Mouse (Mus musculus) lung, adult 2 months (tissue): ENCODE measurements around the gene Zfp169. TPM values are rescaled to one million over a fixed set of nuclear protein-coding genes. Genes with fewer than 3 reads are reported as not detected.
A peak's percentile ranks its signal among the peaks of the same experiment; 100 is the strongest.

Source experiments
- DNase-seq: peaks from one replicate; pipeline ENCODE4 v3.0.0; 2022
- H3K4me1 ChIP-seq: fragments of 200-500 bp; 2 replicates; pipeline ENCODE4 v1.6.1; 2011; ENCODE audit warnings: low read length; ENCODE audit not compliant: control insufficient read depth, insufficient read depth
- H3K4me3 ChIP-seq: fragments of 200-500 bp; replicated peaks from 2 replicates; pipeline ENCODE3; 2011; ENCODE audit warnings: low read depth, mild to moderate bottlenecking, control low read depth, low read length; ENCODE audit errors: extremely low read depth
- CTCF ChIP-seq: fragments of 200-500 bp; IDR thresholded peaks from 2 replicates; pipeline ENCODE4 v1.5.1; 2011; ENCODE audit warnings: mild to moderate bottlenecking, low read length, control low read depth; ENCODE audit not compliant: insufficient read depth
- POLR2A ChIP-seq: fragments of 200-500 bp; IDR thresholded peaks from 2 replicates; pipeline ENCODE4 v1.6.1; 2011; ENCODE audit warnings: low read depth, mild to moderate bottlenecking, control low read depth, low read length, borderline replicate concordance; ENCODE audit errors: extremely low read depth
- WGBS: fragments of 180-500 bp; shearing (Covaris S2); methylation state at CpG from one replicate; pipeline ENCODE4 v1.1.7; 2018; 5-methylcytosine and 5-hydroxymethylcytosine counted together
- polyA plus RNA-seq: library from polyadenylated mRNA; depleted of rRNA; stranded (reverse); fragments of >200 nt; gene quantifications from 2 replicates; pipeline ENCODE4 v1.2.3, GENCODE M21; 2012; rRNA removed

Zfp169 gene
- 7.7 and 8.9 TPM in 2 replicates for polyA plus RNA-seq

DNA sequence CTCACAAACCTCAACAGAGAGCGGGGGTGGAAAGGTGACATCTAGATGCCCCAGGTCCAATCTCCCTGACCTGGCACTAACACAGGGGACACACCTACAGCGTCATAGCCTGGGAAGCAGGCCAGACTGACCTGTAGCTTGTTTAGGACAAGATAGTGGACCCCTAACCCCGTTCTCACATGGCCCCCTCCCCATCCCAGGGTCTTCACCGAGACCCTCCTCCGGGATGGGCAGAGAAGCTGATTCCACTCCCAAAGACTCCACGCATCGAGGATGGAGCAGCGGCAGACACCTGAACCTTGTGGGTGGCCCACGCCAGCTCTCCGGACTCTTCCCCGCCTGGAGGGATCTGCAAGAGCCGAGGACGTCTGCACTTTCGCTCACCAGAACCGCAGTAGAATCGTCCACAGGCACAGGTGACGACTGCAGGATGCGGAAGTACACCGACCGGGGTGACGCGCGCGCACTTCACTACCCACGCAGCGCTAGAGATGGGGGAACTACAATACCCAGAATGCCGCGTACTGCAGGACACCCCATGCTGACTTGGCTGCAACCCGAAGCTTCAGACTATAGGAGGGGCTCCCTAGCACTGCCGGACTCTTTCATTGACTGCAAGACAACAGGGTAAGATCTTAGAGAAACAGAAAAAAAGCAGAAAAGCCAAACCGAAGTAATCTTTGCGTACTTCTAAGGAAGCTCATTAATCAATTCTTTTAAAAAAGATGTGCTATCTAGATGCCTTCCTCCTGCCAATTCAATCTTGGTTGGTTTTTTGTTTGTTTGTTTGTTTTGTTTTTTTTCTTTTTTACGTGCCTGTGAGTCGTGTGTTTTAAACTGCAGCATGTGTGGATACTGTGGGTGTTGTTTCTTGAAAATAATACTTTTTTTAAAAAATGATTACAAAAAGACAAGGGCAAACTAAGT lies at the start of gene Zfp169, which contains the start of gene A830005F24Rik:
Gene Zfp169 (minus strand): TSS at position 449 of the 927 bp plus-strand sequence.
Gene A830005F24Rik (plus strand): TSS at position 568 of the 927 bp plus-strand sequence.
- peaks cover 4% of the 10 kb centered on the region for H3K4me1 ChIP-seq
- TF ChIP-seq CTCF (no peak), POLR2A (peak; percentile 80; the same call in 1 of the 2 replicates)
- DNase-seq = peak; percentile 78
- 1% methylated on average over 34 of the region's 34 CpGs for WGBS
- peak within 1 kb of the TSS; percentile 81 for H3K4me3 ChIP-seq

DNA sequence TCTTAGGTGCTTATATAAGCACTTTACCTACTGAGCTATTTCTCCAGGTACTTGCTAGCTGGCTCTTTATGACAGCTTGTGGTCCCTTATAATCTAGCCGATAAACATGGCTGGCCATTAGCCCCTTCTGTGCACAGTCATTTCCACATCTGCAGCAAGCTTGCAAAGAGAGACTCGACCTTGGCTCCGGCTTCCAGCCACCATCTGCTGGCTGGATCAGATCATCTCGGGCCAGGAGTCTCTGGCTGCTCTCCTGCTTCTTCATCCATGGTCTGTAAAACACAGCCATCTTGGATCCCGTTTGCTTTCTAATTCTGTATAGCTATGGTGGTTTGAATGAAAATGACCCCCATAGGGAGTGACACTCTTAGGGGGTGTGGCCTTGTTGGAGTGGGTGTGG lies 49.1 kb upstream of the Zfp169 start:
- WGBS = 80% methylated on average over 5 of the region's 5 CpGs
- no peak for DNase-seq
- no peak overlapping the region for H3K4me3 ChIP-seq
- H3K4me1 ChIP-seq = 0 out of 2 replicates have a peak, but pooled peaks cover 3% of the 10 kb centered on the region
- TF ChIP-seq POLR2A (no peak), CTCF (no peak)

DNA sequence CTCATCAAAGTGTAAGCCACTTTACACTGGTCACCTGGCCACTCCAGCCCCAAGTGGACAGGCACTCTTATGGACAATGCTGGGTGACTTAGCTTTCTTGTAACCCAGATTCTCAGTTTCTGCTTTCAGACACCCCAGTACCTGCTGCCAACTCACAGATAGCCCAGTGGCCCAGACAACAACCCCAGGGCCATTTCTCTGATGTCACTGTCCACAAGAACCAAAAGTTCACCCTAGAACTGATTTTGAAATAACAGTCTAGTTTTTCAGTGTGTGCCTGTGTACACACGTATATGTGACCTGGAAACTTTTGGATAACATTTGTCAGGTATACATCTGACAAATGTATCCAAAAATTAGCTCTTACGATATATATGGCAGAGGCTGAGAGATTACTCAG lies 48.2 kb upstream of the Zfp169 start:
- no peak for DNase-seq
- Histone ChIP-seq H3K4me3 (no peak overlapping the region), H3K4me1 (0 out of 2 replicates have a peak, but pooled peaks cover 3% of the 10 kb centered on the region)
- TF ChIP-seq POLR2A (no peak), CTCF (no peak)
- WGBS = 93% methylated on average over 2 of the region's 2 CpGs

DNA sequence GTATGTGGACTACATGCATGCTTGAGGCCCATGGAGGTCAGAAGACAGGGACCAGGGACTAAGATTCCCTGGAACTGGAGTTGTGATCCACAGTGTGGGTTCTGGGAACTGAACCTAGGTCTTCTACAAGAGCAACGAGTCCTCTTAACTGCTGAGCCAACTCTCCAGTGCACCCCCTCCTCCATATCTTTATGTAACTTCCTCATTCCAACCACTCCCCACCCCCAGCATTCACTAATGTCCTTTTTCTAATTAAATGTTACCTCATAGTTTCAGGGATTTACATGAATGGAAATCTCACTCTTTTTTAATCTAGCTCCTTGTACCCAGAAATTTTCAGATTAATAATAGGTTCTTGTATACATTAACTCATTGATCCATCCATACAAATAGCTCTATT lies 42.7 kb upstream of the Zfp169 start:
- 54% methylated on average over 1 of the region's 1 CpGs for WGBS
- no peak for DNase-seq

DNA sequence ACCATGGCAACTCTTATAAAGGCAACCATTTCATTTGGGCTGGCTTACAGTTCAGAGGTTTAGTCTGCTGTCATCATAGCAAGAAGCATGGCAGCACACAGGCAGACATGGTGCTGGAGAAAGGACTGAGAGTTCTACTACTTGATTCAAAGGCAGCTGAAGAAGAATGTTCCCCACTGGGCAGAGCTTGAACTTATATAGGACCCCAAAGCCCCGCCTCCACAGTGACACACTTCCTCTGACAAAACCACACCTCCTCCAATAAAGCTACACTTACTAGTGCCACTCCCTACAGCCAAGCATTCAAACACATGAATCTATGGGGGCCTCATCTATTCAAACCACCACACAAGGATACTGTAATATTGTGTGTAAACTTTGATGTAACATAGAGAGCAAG lies 41.3 kb upstream of the Zfp169 start:
- no peak for DNase-seq
- Histone ChIP-seq H3K4me3 (no peak overlapping the region), H3K4me1 (peaks cover 15% of the 10 kb centered on the region)
- 86% methylated on average over 1 of the region's 1 CpGs for WGBS
- TF ChIP-seq CTCF (no peak), POLR2A (no peak)

More for the DNA sequence above, 42.7 kb upstream of the Zfp169 start:
- H3K4me1 ChIP-seq = peaks cover 15% of the 10 kb centered on the region
- TF ChIP-seq CTCF (no peak), POLR2A (no peak)
- H3K4me3 ChIP-seq = no peak overlapping the region

DNA sequence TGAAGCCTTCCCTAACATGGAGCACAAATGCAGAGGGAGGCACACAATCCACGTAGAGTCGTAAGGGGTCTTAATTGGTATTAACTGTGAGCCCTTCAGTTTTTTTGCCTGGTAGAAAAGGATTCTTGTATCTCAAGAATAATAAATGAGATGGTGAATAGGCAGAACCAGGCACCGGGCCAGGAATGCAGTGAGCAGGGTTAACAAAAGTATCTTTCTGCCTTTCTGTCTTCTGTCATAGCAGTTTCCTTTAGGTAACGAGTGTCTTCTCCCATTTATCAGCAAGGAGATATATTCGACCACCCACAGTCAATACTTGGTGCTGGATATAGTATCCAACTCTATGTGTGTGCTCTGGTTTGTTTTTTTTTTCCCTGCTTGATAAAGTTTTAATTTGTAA lies 40.3 kb upstream of the Zfp169 start:
- DNase-seq = no peak
- peaks cover 15% of the 10 kb centered on the region for H3K4me1 ChIP-seq
- TF ChIP-seq CTCF = no peak
- no peak for TF ChIP-seq POLR2A

DNA sequence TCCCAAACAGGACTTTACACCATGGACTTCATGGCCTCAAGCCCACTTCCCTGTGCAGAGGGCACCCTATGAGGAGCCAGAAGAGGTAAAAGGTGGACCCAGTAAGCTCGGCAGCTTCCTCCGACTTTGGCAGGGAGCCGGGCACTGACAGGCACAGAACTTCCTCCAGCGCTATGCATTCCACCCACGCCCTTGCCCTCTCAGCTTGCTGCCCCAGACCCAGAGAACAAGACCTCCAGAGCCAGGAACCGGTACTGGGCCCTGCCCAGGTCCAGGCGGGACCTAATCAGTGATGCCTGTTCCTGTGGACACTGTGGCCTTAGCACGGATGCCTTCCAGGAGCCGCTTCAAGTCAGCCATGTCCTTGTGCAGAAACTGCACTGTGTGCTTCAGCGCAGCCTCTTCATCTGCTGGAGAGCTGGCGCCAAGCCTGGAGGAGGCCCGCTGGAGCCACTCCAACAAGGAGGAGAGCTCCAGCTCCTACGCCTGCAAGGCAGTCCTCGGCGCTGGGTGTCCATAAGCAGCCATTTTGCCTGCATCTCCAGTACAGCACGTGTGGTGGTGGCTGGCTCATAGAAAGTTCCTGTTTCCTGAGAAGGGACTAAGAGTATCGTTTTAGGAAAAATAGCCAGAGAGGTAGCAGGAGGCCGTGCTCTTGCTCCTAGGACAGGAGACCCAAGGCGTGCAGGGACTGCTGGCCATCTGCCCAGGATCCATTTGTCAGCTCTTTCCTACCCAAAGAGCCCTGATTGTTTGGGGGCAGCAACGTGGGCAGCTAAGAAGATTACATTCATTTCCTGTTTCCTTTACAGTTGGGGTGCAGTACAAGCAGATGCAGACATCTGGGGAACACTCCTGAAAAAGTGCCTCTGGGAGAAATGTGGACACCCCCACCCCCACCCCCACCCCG lies 39.2 kb upstream of the Zfp169 start:
- 6% methylated on average over 21 of the region's 21 CpGs for WGBS
- TF ChIP-seq CTCF = no peak
- peak; percentile 72; the same call in 1 of the 2 replicates for TF ChIP-seq POLR2A
- peak; percentile 88 for DNase-seq
- Histone ChIP-seq H3K4me1 (peaks cover 15% of the 10 kb centered on the region), H3K4me3 (peak overlapping the region; percentile 67)

More for the DNA sequence above, 40.3 kb upstream of the Zfp169 start:
- H3K4me3 ChIP-seq = no peak overlapping the region
- WGBS = 54% methylated on average over 5 of the region's 5 CpGs

DNA sequence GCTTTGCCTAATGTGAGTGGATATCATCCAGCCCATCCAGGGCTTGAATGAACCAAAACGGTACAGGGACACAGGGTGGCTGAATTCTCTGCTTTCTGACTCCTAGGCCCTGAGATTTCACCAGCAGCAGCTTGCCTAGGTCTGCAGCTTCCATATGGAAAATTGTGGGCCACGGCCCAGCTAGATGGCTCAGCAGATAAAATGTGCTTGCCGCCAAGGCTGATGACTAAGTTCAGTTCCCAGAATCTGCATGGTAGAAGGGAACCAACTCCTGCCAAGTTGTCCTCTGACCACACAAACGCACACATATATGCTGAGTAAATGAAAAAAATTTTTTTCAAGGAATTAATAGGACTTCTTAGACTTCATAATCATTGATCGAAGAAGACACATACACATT lies 35.0 kb upstream of the Zfp169 start:
- Histone ChIP-seq H3K4me3 (no peak overlapping the region), H3K4me1 (peaks cover 18% of the 10 kb centered on the region)
- TF ChIP-seq CTCF = no peak
- TF ChIP-seq POLR2A = no peak
- DNase-seq = no peak
- WGBS = 79% methylated on average over 5 of the region's 5 CpGs

DNA sequence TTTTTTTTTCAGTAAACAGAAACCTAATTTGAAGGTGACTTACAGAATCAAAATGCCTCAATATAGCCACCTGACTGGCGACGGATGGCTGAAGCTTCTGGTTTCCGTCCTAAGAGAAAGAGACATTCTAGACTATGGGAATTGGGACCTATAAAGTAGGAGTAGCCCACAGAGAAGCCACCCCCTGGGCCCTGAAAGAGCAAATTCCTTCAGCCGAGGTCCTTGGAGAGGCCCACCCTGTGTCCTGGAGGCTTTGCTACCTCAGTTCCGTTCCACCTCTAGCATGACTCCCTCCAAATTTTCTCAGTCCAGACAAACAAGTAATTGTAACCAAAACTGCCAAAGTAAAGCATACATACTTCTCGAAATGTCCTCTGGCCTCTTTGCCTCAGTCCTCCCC lies 34.4 kb upstream of the Zfp169 start:
- TF ChIP-seq CTCF (no peak), POLR2A (no peak)
- H3K4me1 ChIP-seq = peaks cover 11% of the 10 kb centered on the region
- no peak overlapping the region for H3K4me3 ChIP-seq
- DNase-seq = no peak
- WGBS = 96% methylated on average over 6 of the region's 6 CpGs

DNA sequence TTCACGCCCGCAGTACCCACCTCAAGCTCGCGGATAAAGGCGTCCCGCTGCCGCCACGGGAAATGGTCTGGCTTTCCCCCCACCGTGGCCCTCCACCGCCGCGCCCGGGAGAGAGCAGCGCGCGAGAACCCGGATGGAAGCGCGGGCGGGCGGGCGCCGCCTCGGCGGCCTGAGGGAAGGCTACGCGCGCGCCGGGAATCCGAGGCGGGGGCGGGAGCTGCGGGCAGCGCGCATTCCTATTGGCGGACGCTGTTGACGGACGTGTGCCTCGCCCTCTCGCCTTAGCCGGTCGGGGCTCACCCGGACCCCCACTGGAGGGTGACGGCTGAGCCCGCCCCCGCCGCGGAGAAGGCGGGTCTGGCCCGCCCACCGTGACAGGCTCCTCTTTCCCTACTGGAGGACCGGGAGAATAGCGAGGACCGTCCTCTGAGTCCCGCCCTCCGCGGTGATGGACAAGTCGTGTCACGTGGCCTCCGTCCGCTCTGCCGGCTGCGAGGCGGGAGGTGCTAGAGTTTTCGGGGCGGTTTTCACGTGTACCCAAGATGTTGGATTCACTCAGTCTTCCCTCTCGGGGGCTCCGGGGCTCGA lies 33.2 kb upstream of the Zfp169 start:
- TF ChIP-seq CTCF (no peak), POLR2A (peak; percentile 77; the same call in 1 of the 2 replicates)
- Histone ChIP-seq H3K4me3 (peak overlapping the region; percentile 94), H3K4me1 (peaks cover 5% of the 10 kb centered on the region)
- DNase-seq = peak; percentile 100
- WGBS = under 1% methylated on average over 68 of the region's 72 CpGs
